Mouse (Mus musculus) kidney, adult 2 months (tissue): ENCODE data around the gene S1pr3. TPM values are rescaled to one million over a fixed set of nuclear protein-coding genes. Genes with fewer than 3 reads are reported as not detected.

Experiments
- DNase-seq: peaks from one replicate; pipeline ENCODE4 v3.0.0; 2021
- H3K27ac ChIP-seq: fragments of 200-500 bp; 2 replicates; pipeline ENCODE4 v1.5.1; 2012; ENCODE audit warnings: low read depth, low read length, control low read depth, inconsistent platforms; ENCODE audit not compliant: insufficient read depth
- H3K27me3 ChIP-seq: fragments of 200-500 bp; replicated peaks from 2 replicates; pipeline ENCODE4 v1.6.1; 2012; ENCODE audit warnings: mild to moderate bottlenecking, moderate library complexity, low read length, inconsistent platforms; ENCODE audit not compliant: control insufficient read depth, insufficient read depth
- H3K36me3 ChIP-seq: fragments of 200-500 bp; 2 replicates; pipeline ENCODE4 v1.6.1; 2012; ENCODE audit warnings: mild to moderate bottlenecking, moderate library complexity, low read length, inconsistent platforms; ENCODE audit not compliant: control insufficient read depth, insufficient read depth
- H3K4me1 ChIP-seq: fragments of 200-500 bp; 2 replicates; pipeline ENCODE4 v1.6.1; 2011; ENCODE audit warnings: low read length; ENCODE audit not compliant: control insufficient read depth, insufficient read depth
- H3K4me3 ChIP-seq: fragments of 200-500 bp; 2 replicates; pipeline ENCODE4 v1.5.1; 2011; ENCODE audit warnings: mild to moderate bottlenecking, low read depth, low read length, control low read depth; ENCODE audit not compliant: insufficient read depth
- CTCF ChIP-seq: fragments of 200-500 bp; conservative IDR thresholded peaks from 2 replicates; pipeline ENCODE4 v1.5.1; 2011; ENCODE audit warnings: low read depth, mild to moderate bottlenecking, control low read depth, low read length, moderate library complexity, mixed read lengths; ENCODE audit not compliant: insufficient read depth, insufficient read length
- POLR2A ChIP-seq: fragments of 200-500 bp; IDR thresholded peaks from one replicate; pipeline ENCODE4 v1.6.1; 2011; ENCODE audit warnings: low read depth, low read length, control low read depth
- WGBS: fragments of 180-500 bp; shearing (Covaris S2); methylation state at CpG from one replicate; pipeline ENCODE4 v1.1.7; 2018; 5-methylcytosine and 5-hydroxymethylcytosine counted together
- polyA plus RNA-seq: library from polyadenylated mRNA; depleted of rRNA; stranded (reverse); fragments of >200 nt; gene quantifications from 2 replicates; pipeline ENCODE4 v1.2.3, GENCODE M21; 2012

The S1pr3 gene
- polyA plus RNA-seq, 1 experiment = 15.6 TPM

DNA sequence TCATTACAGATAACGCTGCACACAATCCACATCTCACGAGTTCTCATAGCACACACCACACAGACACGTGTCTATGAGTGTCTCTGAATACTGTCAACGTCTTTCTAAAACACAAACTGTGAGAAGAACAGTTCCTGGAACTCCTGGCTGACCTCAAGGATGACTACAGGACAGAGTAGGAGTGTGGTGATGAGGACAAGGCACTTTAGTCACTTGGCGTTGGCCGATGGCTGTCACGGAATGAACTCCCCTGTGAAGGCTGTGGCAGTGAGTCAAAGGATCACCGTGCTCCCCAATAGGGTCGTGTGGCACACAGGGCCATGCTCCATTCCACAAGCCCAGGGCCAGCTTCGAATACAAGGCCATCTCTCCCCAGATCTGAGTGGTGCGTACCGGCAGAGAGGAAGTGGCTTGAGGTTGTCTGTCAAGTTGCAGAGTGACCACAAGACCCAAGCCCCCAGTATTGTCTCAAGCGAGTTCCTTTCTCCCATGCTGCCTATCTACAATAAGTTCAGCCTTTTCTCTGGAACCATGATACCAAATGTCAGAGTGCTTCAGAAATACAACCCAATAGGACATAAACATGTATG lies 2.6 kb upstream of the S1pr3 start:
- DNase-seq = no peak
- Histone ChIP-seq H3K27me3 (0 out of 2 replicates have a peak, but pooled peaks cover 1% of the 10 kb centered on the region), H3K4me3 (no peak overlapping the region)

DNA sequence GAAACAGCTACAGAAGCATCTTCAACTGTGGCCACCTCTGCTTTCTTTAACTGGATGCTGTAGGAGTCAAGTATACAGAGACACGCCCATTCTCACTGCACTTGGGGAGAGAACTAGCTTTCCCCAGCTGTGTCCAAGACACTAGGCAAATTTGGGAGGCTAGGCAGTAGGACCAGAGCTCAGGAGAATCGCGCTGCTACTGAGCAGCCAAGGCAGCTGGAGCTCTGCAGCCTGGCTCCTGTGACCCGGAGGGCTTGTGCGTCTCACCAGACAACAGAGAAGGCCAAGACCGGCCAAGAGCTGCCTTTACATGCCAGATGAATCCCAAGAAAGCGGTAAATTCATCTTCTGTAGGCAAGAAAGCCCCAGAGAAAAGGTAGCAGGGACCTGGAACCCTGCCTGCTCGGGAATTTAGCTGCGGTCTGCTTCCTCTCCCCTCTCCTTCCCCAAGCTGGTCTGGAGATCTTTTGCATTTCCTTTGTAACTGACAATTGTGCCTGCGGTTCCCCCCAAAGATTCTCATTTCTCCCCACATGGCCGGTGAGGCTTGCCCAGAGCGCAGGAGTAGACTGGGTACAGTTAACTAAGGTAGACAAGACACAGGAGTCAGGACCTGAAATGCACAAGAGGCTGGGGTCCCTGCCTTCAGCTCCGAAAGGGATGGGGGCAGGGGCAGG lies 760 bp upstream of the S1pr3 start:
- Histone ChIP-seq H3K27me3 (0 out of 2 replicates have a peak, but pooled peaks cover 1% of the 10 kb centered on the region), H3K36me3 (no peaks in the 10 kb centered on the region), H3K4me3 (no peak overlapping the region), H3K4me1 (no peaks in the 10 kb centered on the region), H3K27ac (no peak overlapping the region)
- DNase-seq = no peak
- WGBS = 66% methylated on average over 13 of the region's 13 CpGs
- no peak for TF ChIP-seq POLR2A
- TF ChIP-seq CTCF = no peak

More for the DNA sequence above, 2.6 kb upstream of the S1pr3 start:
- 92% methylated on average over 13 of the region's 13 CpGs for WGBS
- Histone ChIP-seq H3K4me1 (no peaks in the 10 kb centered on the region), H3K27ac (no peak overlapping the region), H3K36me3 (no peaks in the 10 kb centered on the region)
- TF ChIP-seq CTCF (no peak), POLR2A (no peak)

DNA sequence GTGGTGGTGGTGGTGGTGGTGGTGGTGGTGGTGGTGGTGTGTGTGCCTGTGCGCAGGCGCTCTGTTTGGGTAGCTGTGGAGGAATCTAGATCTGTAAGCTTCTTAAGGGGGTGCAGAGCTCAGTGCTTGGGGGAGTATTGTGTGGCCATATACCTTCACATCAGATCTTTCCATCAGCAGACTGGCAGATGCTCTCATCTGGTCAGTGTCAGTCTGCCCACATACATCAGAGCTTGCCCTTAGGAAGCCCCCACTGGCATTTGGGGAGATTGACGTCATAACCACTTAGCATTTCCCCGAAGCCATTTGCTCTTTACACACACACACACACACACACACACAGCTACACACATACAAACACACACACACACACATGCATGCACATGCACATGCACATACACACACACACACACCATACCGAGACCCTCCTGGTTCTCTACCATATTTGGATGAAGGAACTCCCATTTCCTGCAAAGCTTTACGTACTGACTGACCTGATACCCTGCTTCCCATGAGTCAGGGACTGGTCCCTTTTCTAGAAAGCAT lies 1.6 kb downstream of the S1pr3 start:
- Histone ChIP-seq H3K4me1 (no peaks in the 10 kb centered on the region), H3K36me3 (no peaks in the 10 kb centered on the region), H3K4me3 (peak overlapping the region; percentile 44), H3K27ac (peak overlapping the region; percentile 72; the same call in 1 of the 2 replicates), H3K27me3 (0 out of 2 replicates have a peak, but pooled peaks cover 1% of the 10 kb centered on the region)
- no peak for TF ChIP-seq POLR2A
- TF ChIP-seq CTCF = no peak
- 73% methylated on average over 6 of the region's 6 CpGs for WGBS
- no peak for DNase-seq

DNA sequence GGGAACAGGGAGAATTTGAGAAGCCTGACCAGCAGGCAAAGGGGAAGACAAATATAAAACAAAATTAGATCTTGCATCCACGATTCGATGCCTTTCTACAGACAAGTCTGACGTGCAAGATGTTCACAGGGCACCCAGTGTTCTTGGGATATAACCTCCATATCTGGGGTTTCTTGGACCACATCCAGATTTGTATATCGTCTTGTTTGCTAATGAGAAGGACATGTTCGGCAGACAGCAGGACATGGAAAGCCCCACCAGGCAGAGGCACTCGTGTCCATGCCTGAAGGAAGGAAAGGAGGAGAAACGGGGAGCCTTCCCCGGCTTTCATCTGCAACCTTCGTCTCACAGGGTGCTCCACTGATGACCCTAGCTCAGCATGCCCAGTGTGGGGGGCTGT lies 2.8 kb downstream of the S1pr3 start:
- Histone ChIP-seq H3K4me3 (peak overlapping the region; percentile 9; the same call in 1 of the 2 replicates), H3K27ac (no peak overlapping the region)
- 52% methylated on average over 9 of the region's 9 CpGs for WGBS

DNA sequence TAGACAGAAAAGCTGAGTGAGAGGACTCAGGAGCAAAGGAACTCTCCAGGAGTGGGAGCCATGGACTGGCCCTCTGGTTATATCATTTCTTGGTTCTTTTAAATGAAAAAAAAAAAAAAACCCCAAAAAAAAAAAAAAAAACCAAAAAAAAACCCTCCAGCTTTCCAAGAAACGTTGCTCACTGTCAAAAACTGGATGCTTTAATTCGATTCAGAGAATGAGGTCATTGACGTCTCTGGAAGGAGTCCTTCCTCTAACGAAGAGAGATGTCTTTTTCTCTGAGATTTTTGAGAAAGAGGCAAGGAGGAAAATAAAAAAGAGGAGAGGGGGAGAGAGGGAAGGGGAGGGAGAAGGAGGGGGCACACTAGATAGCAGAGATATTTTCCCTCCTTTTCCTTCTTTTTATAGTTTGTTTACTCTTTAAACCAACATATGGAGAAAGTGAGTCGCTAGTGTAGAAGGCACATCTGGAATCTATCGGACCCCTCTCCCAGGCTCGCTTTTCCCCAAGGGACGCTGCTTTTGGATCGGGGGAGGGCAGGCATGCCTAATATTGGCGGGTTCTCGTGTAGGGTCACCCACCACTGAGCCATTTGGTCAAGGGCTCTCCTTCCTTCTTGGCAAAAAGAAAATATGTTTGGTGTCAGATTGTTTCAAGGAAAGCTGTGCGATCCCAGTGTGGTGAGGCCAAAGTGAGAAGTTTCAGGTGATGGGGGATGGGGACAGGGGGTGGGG lies 3.4 kb downstream of the S1pr3 start:
- H3K27ac ChIP-seq = no peak overlapping the region
- 0 out of 2 replicates have a peak, but pooled peaks cover 1% of the 10 kb centered on the region for H3K27me3 ChIP-seq
- no peak for TF ChIP-seq CTCF
- TF ChIP-seq POLR2A = no peak
- DNase-seq = no peak
- H3K4me1 ChIP-seq = no peaks in the 10 kb centered on the region
- no peaks in the 10 kb centered on the region for H3K36me3 ChIP-seq
- WGBS = 46% methylated on average over 12 of the region's 12 CpGs
- H3K4me3 ChIP-seq = peak overlapping the region; percentile 31

More for the DNA sequence above, 2.8 kb downstream of the S1pr3 start:
- H3K27me3 ChIP-seq = 0 out of 2 replicates have a peak, but pooled peaks cover 1% of the 10 kb centered on the region
- no peak for DNase-seq
- TF ChIP-seq CTCF (no peak), POLR2A (no peak)
- H3K36me3 ChIP-seq = no peaks in the 10 kb centered on the region
- no peaks in the 10 kb centered on the region for H3K4me1 ChIP-seq

GRCm38 (mm10) chr13:51413461-51413860 lies 5.0 kb downstream of the S1pr3 start:
- 0 out of 2 replicates have a peak, but pooled peaks cover 1% of the 10 kb centered on the region for H3K27me3 ChIP-seq
- 53% methylated on average over 3 of the region's 3 CpGs for WGBS
- H3K4me1 ChIP-seq = no peaks in the 10 kb centered on the region
- H3K36me3 ChIP-seq = no peaks in the 10 kb centered on the region
- peak; percentile 45; the same call in 1 of the 2 replicates for TF ChIP-seq CTCF
- no peak for TF ChIP-seq POLR2A
- no peak overlapping the region for H3K4me3 ChIP-seq
- peak; percentile 37 for DNase-seq
- no peak overlapping the region for H3K27ac ChIP-seq
